Mouse (Mus musculus) CH12.LX (cell line): ENCODE measurements around the gene Gatb. TPM values are rescaled to one million over a fixed set of nuclear protein-coding genes. Genes with fewer than 3 reads are reported as not detected.
A peak's percentile ranks its signal among the peaks of the same experiment; 100 is the strongest.

ENCODE experiments used
- DNase-seq: peaks from one replicate; pipeline ENCODE4 v3.0.0-alpha.2; 2013; ENCODE audit errors: extremely low read depth
- H3K27ac ChIP-seq: 2 replicates; pipeline ENCODE4 v1.5.1; 2012; ENCODE audit warnings: low read depth, mild to moderate bottlenecking, control low read depth, moderate library complexity; ENCODE audit not compliant: insufficient read depth
- H3K27me3 ChIP-seq: replicated peaks from 2 replicates; pipeline ENCODE3; 2012; ENCODE audit warnings: inconsistent platforms
- H3K36me3 ChIP-seq, 2 experiments: replicated peaks in 1 of 2; 2 replicates each; pipeline versions ENCODE3 to v1.6.1; 2012; ENCODE audit warnings: inconsistent platforms in 1 of 2, low read length in 1 of 2, mild to moderate bottlenecking in 1 of 2, mixed read lengths in 1 of 2, moderate library complexity in 1 of 2; ENCODE audit not compliant: control insufficient read depth in 1 of 2, insufficient read depth in 1 of 2
- H3K4me1 ChIP-seq, 2 experiments: 2 replicates each; pipeline ENCODE4 v1.6.1; 2012; ENCODE audit warnings: inconsistent platforms in 1 of 2, moderate library complexity in 1 of 2; ENCODE audit not compliant: insufficient read depth in 2 of 2, control insufficient read depth in 1 of 2
- H3K4me2 ChIP-seq: 2 replicates; pipeline ENCODE4 v1.6.1; 2012; ENCODE audit warnings: low read depth, mild to moderate bottlenecking, control low read depth; ENCODE audit not compliant: poor library complexity, insufficient read depth, severe bottlenecking
- H3K4me3 ChIP-seq, 3 experiments: fragments of 150-350 bp in 1 of 3; sonication (generic) in 1 of 3; replicated peaks in 1 of 3; 2 replicates each; pipeline versions ENCODE3 to v1.5.1; 2011 to 2012; ENCODE audit warnings: low read depth in 2 of 3, low read length in 2 of 3, mild to moderate bottlenecking in 2 of 3, moderate library complexity in 2 of 3, control low read depth in 1 of 3, improper control_type of control experiment in 1 of 3, inconsistent platforms in 1 of 3, mixed read lengths in 1 of 3; ENCODE audit not compliant: poor library complexity in 1 of 3
- H3K79me2 ChIP-seq: replicated peaks from 2 replicates; pipeline ENCODE4 v1.6.1; 2012; ENCODE audit warnings: mild to moderate bottlenecking, moderate library complexity; ENCODE audit not compliant: control insufficient read depth, poor library complexity, insufficient read depth, severe bottlenecking; ENCODE audit errors: extremely low read depth
- H3K9ac ChIP-seq: 2 replicates; pipeline ENCODE4 v1.6.1; 2012; ENCODE audit warnings: low read depth, mild to moderate bottlenecking, control low read depth, moderate library complexity; ENCODE audit not compliant: insufficient read depth
- H3K9me3 ChIP-seq: replicated peaks from 2 replicates; pipeline ENCODE3; 2012; ENCODE audit warnings: low read length, inconsistent platforms, mixed read lengths
- BHLHE40 ChIP-seq: IDR thresholded peaks from 2 replicates; pipeline ENCODE4 v1.6.1; 2011; ENCODE audit warnings: mild to moderate bottlenecking, low read depth, low read length, improper control_type of control experiment
- CHD1 ChIP-seq: IDR thresholded peaks from 2 replicates; pipeline ENCODE4 v1.6.1; 2012; ENCODE audit warnings: low read depth, low read length, improper control_type of control experiment, inconsistent platforms
- CHD2 ChIP-seq: IDR thresholded peaks from 2 replicates; pipeline ENCODE4 v1.6.1; 2011; ENCODE audit warnings: low read length, improper control_type of control experiment
- CTCF ChIP-seq, 2 experiments: IDR thresholded peaks in 1 of 2; conservative IDR thresholded peaks in 1 of 2; 2 replicates each; pipeline ENCODE4 v1.5.1; 2011 to 2012; ENCODE audit warnings: low read depth in 2 of 2, low read length in 2 of 2, improper control_type of control experiment in 1 of 2, inconsistent platforms in 1 of 2, mild to moderate bottlenecking in 1 of 2, moderate library complexity in 1 of 2
- E2F4 ChIP-seq: IDR thresholded peaks from 2 replicates; pipeline ENCODE4 v1.6.1; 2011; ENCODE audit warnings: low read depth, low read length, improper control_type of control experiment; ENCODE audit not compliant: insufficient replicate concordance
- ELF1 ChIP-seq: IDR thresholded peaks from 2 replicates; pipeline ENCODE4 v1.6.1; 2014; ENCODE audit warnings: low read depth, mild to moderate bottlenecking, inconsistent platforms, low read length, improper control_type of control experiment
- GABPA ChIP-seq: IDR thresholded peaks from 2 replicates; pipeline ENCODE4 v1.6.1; 2012; ENCODE audit warnings: low read depth, low read length, improper control_type of control experiment, inconsistent platforms; ENCODE audit not compliant: insufficient replicate concordance
- IRF4 ChIP-seq: IDR thresholded peaks from 2 replicates; pipeline ENCODE4 v1.6.1; 2014; ENCODE audit warnings: low read depth, mild to moderate bottlenecking, inconsistent platforms, low read length, improper control_type of control experiment
- JUN ChIP-seq: IDR thresholded peaks from 2 replicates; pipeline ENCODE4 v1.6.1; 2011; ENCODE audit warnings: low read depth, mild to moderate bottlenecking, low read length, improper control_type of control experiment, moderate library complexity; ENCODE audit not compliant: insufficient read depth
- JUND ChIP-seq: conservative IDR thresholded peaks from 2 replicates; pipeline ENCODE4 v1.6.1; 2011; ENCODE audit warnings: low read depth, low read length, improper control_type of control experiment
- MAZ ChIP-seq: IDR thresholded peaks from 2 replicates; pipeline ENCODE4 v1.6.1; 2012; ENCODE audit warnings: low read depth, mild to moderate bottlenecking, inconsistent platforms, low read length, improper control_type of control experiment, moderate library complexity
- MEF2A ChIP-seq: IDR thresholded peaks from 2 replicates; pipeline ENCODE4 v1.6.1; 2014; ENCODE audit warnings: low read depth, mild to moderate bottlenecking, inconsistent platforms, low read length, improper control_type of control experiment, borderline replicate concordance
- NELFE ChIP-seq: IDR thresholded peaks from 2 replicates; pipeline ENCODE4 v1.6.1; 2011; ENCODE audit warnings: low read depth, low read length, improper control_type of control experiment
- POLR2AphosphoS2 ChIP-seq: IDR thresholded peaks from 2 replicates; pipeline ENCODE4 v1.6.1; 2011; ENCODE audit warnings: low read depth, low read length, improper control_type of control experiment
- RAD21 ChIP-seq: IDR thresholded peaks from 2 replicates; pipeline ENCODE4 v1.6.1; 2011; ENCODE audit warnings: low read depth, mild to moderate bottlenecking, low read length, improper control_type of control experiment, moderate library complexity
- RCOR1 ChIP-seq: conservative IDR thresholded peaks from 2 replicates; pipeline ENCODE4 v1.6.1; 2012; ENCODE audit warnings: low read depth, mild to moderate bottlenecking, inconsistent platforms, low read length, improper control_type of control experiment
- UBTF ChIP-seq: IDR thresholded peaks from 2 replicates; pipeline ENCODE4 v1.6.1; 2012; ENCODE audit warnings: low read depth, mild to moderate bottlenecking, inconsistent platforms, low read length, improper control_type of control experiment, moderate library complexity
- USF2 ChIP-seq: conservative IDR thresholded peaks from 2 replicates; pipeline ENCODE4 v1.6.1; 2011; ENCODE audit warnings: low read depth, low read length, improper control_type of control experiment
- ZC3H11A ChIP-seq: IDR thresholded peaks from 2 replicates; pipeline ENCODE4 v1.6.1; 2012; ENCODE audit warnings: low read depth, mild to moderate bottlenecking, inconsistent platforms, low read length, improper control_type of control experiment
- ZNF384 ChIP-seq: IDR thresholded peaks from 2 replicates; pipeline ENCODE4 v1.6.1; 2012; ENCODE audit warnings: low read depth, low read length, improper control_type of control experiment, inconsistent platforms
- dilution Hi-C: fragments of 300-500 bp; cut with MboI; formaldehyde crosslinking; loops from 2 replicates; pipeline ENCODE4 v1.14.3; 2020; ENCODE audit warnings: low sequenced_read_pairs; ENCODE audit not compliant: extremely low pct_unique_long_range_greater_than_20kb, extremely low pct_ligation_motif_present
- in situ Hi-C: fragments of 300-500 bp; cut with MboI; formaldehyde crosslinking; loops from 3 replicates; pipeline ENCODE4 v1.14.3; 2019; ENCODE audit warnings: low sequenced_read_pairs, low pct_ligation_motif_present, low pct_unique_long_range_greater_than_20kb, mixed read lengths
- polyA plus RNA-seq: library from polyadenylated mRNA; unstranded; fragments of >175 nt; gene quantifications from 2 replicates; pipeline ENCODE4 v1.2.1, GENCODE M21; 2012; ENCODE audit warnings: low read depth; ENCODE audit not compliant: insufficient read length
- total RNA-seq, 2 experiments: library from RNA; depleted of rRNA; stranded (reverse); fragments of 300-350 nt in 1 of 2; fragments of >200 nt in 1 of 2; gene quantifications; 2 replicates each; pipeline ENCODE4 v1.2.3; 2012 to 2014

Gatb gene
- total and polyA plus RNA-seq, 3 experiments, result 27.4 to 39.8 (median 31.9) TPM

- no peak for TF ChIP-seq RAD21
- dilution Hi-C loops (no loop called here), in situ Hi-C loops (no loop called here)
- DNase-seq, result no peak
- Histone ChIP-seq H3K4me2 (no peak overlapping the region), H3K27me3 (no peaks in the 10 kb centered on the region), H3K27ac (no peak overlapping the region), H3K9me3 (peaks cover 2% of the 10 kb centered on the region), H3K36me3 (peaks cover 31 to 52% of the 10 kb centered on the region in 2 experiments), H3K4me3 (no peak overlapping the region), H3K4me1 (no peaks in the 10 kb centered on the region), H3K79me2 (no peaks in the 10 kb centered on the region), H3K9ac (no peak overlapping the region)
These were observed 45.8 kb downstream of the Gatb start for GRCm38 (mm10) chr3:85619751-85620150.

- dilution Hi-C loops (no loop called here), in situ Hi-C loops (no loop called here)
- Histone ChIP-seq H3K79me2 (no peaks in the 10 kb centered on the region), H3K4me1 (peaks cover 0 to 3% of the 10 kb centered on the region in 2 experiments; a peak in 2 of 4 replicates), H3K36me3 (peaks cover 13 to 43% of the 10 kb centered on the region in 2 experiments), H3K27me3 (no peaks in the 10 kb centered on the region), H3K27ac (no peak overlapping the region), H3K9me3 (no peaks in the 10 kb centered on the region), H3K4me3 (no peak overlapping the region), H3K9ac (no peak overlapping the region), H3K4me2 (no peak overlapping the region)
- TF ChIP-seq E2F4, result no peak
- no peak for TF ChIP-seq USF2
- TF ChIP-seq CHD2, result no peak
- TF ChIP-seq BHLHE40, result no peak
- TF ChIP-seq UBTF, result no peak
- TF ChIP-seq ZC3H11A, result no peak
- no peak for TF ChIP-seq GABPA
- no peak for TF ChIP-seq JUN
- no peak for TF ChIP-seq NELFE
- no peak for TF ChIP-seq CHD1
- no peak for TF ChIP-seq CTCF (conservative IDR thresholded peaks at IDR 0.05 in 1 of 2, IDR thresholded peaks at IDR 0.05 in 1 of 2; ENCODE audit: low read depth in 2 of 2, low read length in 2 of 2)
- TF ChIP-seq ELF1, result no peak
- no peak for TF ChIP-seq MAZ
- no peak for TF ChIP-seq POLR2AphosphoS2
- TF ChIP-seq RCOR1, result no peak
- TF ChIP-seq JUND, result no peak
- no peak for TF ChIP-seq IRF4
- no peak for TF ChIP-seq MEF2A
- no peak for TF ChIP-seq ZNF384
- peak; percentile 45 for DNase-seq
These were observed 56.1 kb downstream of the Gatb start for GRCm38 (mm10) chr3:85629895-85630510.
